Mouse (Mus musculus): ENCODE results near the gene Taz. TPM values are rescaled to one million over a fixed set of nuclear protein-coding genes. Genes with fewer than 3 reads are reported as not detected.

Taz gene
- polyA plus RNA-seq, 1 experiment from 2014 or later, result 30.4 TPM

- H3K4me1 ChIP-seq (ENCODE audit: insufficient read depth), result peaks cover 5% of the 10 kb centered on the region; the same call in 1 of the 2 replicates
- WGBS (ENCODE audit: insufficient replicate concordance), result 19% methylated on average over 27 of the region's 27 CpGs
- H3K27me3 ChIP-seq (ENCODE audit: insufficient read depth, low read length), result no peaks in the 10 kb centered on the region
- 0 out of 2 replicates have a peak, but pooled peaks have one; percentile 3 for ATAC-seq
- H3K36me3 ChIP-seq (replicated peaks; ENCODE audit: insufficient read depth, low read length), result 0 out of 2 replicates have a peak, but pooled peaks cover 4% of the 10 kb centered on the region
- H3K9me3 ChIP-seq (ENCODE audit: low read length), result no peaks in the 10 kb centered on the region
- peak; percentile 41 for DNase-seq
- H3K4me3 ChIP-seq (ENCODE audit: low read depth, low read length), result peak overlapping the region; percentile 68
- peak overlapping the region; percentile 80 for H3K9ac ChIP-seq (replicated peaks)
- H3K4me2 ChIP-seq (ENCODE audit: low read depth, low read length), result peak overlapping the region; percentile 71
- no peak for TF ChIP-seq EP300 (IDR thresholded peaks at IDR 0.05; ENCODE audit: low read depth)
- TF ChIP-seq CTCF (IDR thresholded peaks at IDR 0.05; ENCODE audit: low read depth), result 0 out of 2 replicates have a peak, but pooled peaks have one; percentile 14
- peak overlapping the region; percentile 71 for H3K27ac ChIP-seq (ENCODE audit: low read depth)
Measured at GRCm38 (mm10) chrX:74270902-74271551, 10.7 kb upstream of the Taz start.

- Histone ChIP-seq H3K4me1 (ENCODE audit: insufficient read depth) (peaks cover 5% of the 10 kb centered on the region; the same call in 1 of the 2 replicates), H3K4me3 (ENCODE audit: low read depth, low read length) (no peak overlapping the region), H3K9ac (replicated peaks) (no peak overlapping the region), H3K27me3 (ENCODE audit: insufficient read depth, low read length) (no peaks in the 10 kb centered on the region), H3K9me3 (ENCODE audit: low read length) (no peaks in the 10 kb centered on the region), H3K4me2 (ENCODE audit: low read depth, low read length) (no peak overlapping the region), H3K36me3 (replicated peaks; ENCODE audit: insufficient read depth, low read length) (0 out of 2 replicates have a peak, but pooled peaks cover 4% of the 10 kb centered on the region), H3K27ac (ENCODE audit: low read depth) (no peak overlapping the region)
- TF ChIP-seq CTCF (IDR thresholded peaks at IDR 0.05; ENCODE audit: low read depth), result no peak
- no peak for TF ChIP-seq EP300 (IDR thresholded peaks at IDR 0.05; ENCODE audit: low read depth)
- 35% methylated on average over 10 of the region's 10 CpGs for WGBS (ENCODE audit: insufficient replicate concordance)
- DNase-seq (no peak), ATAC-seq (no peak)
Measured at GRCm38 (mm10) chrX:74273422-74274322, 8.0 kb upstream of the Taz start.

GRCm38 (mm10) chrX:74277916-74278315, 3.8 kb upstream of the Taz start:
- H3K4me2 ChIP-seq (ENCODE audit: low read depth, low read length), result no peak overlapping the region
- TF ChIP-seq EP300 (IDR thresholded peaks at IDR 0.05; ENCODE audit: low read depth), result no peak
- no peak for TF ChIP-seq CTCF (IDR thresholded peaks at IDR 0.05; ENCODE audit: low read depth)
- no peak overlapping the region for H3K4me3 ChIP-seq (ENCODE audit: low read depth, low read length)
- H3K4me1 ChIP-seq (ENCODE audit: insufficient read depth), result no peaks in the 10 kb centered on the region
- DNase-seq (no peak), ATAC-seq (no peak)
- no peak overlapping the region for H3K9ac ChIP-seq (replicated peaks)
- 62% methylated on average over 8 of the region's 8 CpGs for WGBS (ENCODE audit: insufficient replicate concordance)
- H3K36me3 ChIP-seq (replicated peaks; ENCODE audit: insufficient read depth, low read length), result no peaks in the 10 kb centered on the region
- H3K27ac ChIP-seq (ENCODE audit: low read depth), result no peak overlapping the region
- no peaks in the 10 kb centered on the region for H3K27me3 ChIP-seq (ENCODE audit: insufficient read depth, low read length)
- no peaks in the 10 kb centered on the region for H3K9me3 ChIP-seq (ENCODE audit: low read length)

- 7% methylated on average over 14 of the region's 14 CpGs for WGBS (ENCODE audit: insufficient replicate concordance)
- Histone ChIP-seq H3K27me3 (ENCODE audit: insufficient read depth, low read length) (no peaks in the 10 kb centered on the region), H3K27ac (ENCODE audit: low read depth) (peak overlapping the region; percentile 91), H3K4me2 (ENCODE audit: low read depth, low read length) (peak overlapping the region; percentile 76), H3K36me3 (replicated peaks; ENCODE audit: insufficient read depth, low read length) (no peaks in the 10 kb centered on the region), H3K4me1 (ENCODE audit: insufficient read depth) (peaks cover 8% of the 10 kb centered on the region; the same call in 1 of the 2 replicates), H3K4me3 (ENCODE audit: low read depth, low read length) (peak overlapping the region; percentile 62), H3K9ac (replicated peaks) (peak overlapping the region; percentile 66), H3K9me3 (ENCODE audit: low read length) (no peaks in the 10 kb centered on the region)
- no peak for TF ChIP-seq CTCF (IDR thresholded peaks at IDR 0.05; ENCODE audit: low read depth)
- TF ChIP-seq EP300 (IDR thresholded peaks at IDR 0.05; ENCODE audit: low read depth), result no peak
- no peak for DNase-seq
- no peak for ATAC-seq
Measured at GRCm38 (mm10) chrX:74281041-74281731, 526 bp upstream of the Taz start.

GRCm38 (mm10) chrX:74282395-74283091, 831 bp downstream of the Taz start:
- no peak for TF ChIP-seq EP300 (IDR thresholded peaks at IDR 0.05; ENCODE audit: low read depth)
- Histone ChIP-seq H3K27me3 (ENCODE audit: insufficient read depth, low read length) (no peaks in the 10 kb centered on the region), H3K9ac (replicated peaks) (peak overlapping the region; percentile 66), H3K4me2 (ENCODE audit: low read depth, low read length) (peak overlapping the region; percentile 76), H3K36me3 (replicated peaks; ENCODE audit: insufficient read depth, low read length) (no peaks in the 10 kb centered on the region), H3K27ac (ENCODE audit: low read depth) (peak overlapping the region; percentile 91), H3K9me3 (ENCODE audit: low read length) (no peaks in the 10 kb centered on the region), H3K4me1 (ENCODE audit: insufficient read depth) (peaks cover 8% of the 10 kb centered on the region; the same call in 1 of the 2 replicates), H3K4me3 (ENCODE audit: low read depth, low read length) (peak overlapping the region; percentile 62)
- peak; percentile 87 for DNase-seq
- ATAC-seq, result peak; percentile 78
- 17% methylated on average over 39 of the region's 39 CpGs for WGBS (ENCODE audit: insufficient replicate concordance)

Measured in liver, postnatal 0 days (tissue).